Mouse (Mus musculus) induced T-regulatory cell, adult 2 months (primary cell): ENCODE measurements around the gene Sae1.
"Not testable (repeated sequence)": the region's sequence is repeated elsewhere in the genome, so short reads cannot be mapped to it uniquely, and the experiment has no call there.

Source experiments
- DNase-seq: peaks from one replicate; pipeline ENCODE4 v3.0.0-alpha.2; 2012; ENCODE audit warnings: low read depth

Gene Sae1

DNA sequence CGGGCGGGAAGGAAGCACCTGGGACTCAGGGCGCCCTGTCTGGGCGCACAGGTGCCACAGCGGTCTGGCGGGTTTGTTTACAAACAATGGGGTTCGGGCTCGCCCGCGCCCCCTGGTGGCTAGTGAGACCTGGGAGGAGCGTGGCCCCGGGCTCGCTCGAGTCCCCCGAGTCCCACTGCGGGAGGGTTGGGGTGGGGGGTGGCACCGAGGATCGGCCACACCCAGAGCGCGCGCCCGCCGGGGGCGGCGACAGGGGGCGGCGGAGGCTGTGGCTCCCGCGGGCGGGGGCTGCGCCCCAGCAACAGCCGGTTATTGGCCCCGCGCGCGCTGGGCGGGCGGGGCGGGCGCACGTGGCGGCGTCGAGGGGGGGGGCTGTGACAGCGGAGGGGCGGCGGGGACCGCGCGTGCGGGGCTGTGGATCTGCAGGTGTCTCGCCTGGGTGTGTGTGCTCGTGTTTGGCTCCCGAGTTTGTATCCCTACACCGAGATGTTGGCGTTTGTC, 77.5 kb downstream of the Sae1 start:
- peak; percentile 95 for DNase-seq

- DNase-seq: peak; percentile 94
Observed at GRCm38 (mm10) chr7:16309318-16310019, 78.1 kb downstream of the Sae1 start.

GRCm38 (mm10) chr7:16308555-16309317, 78.9 kb downstream of the Sae1 start:
- DNase-seq: peak; percentile 57

DNA sequence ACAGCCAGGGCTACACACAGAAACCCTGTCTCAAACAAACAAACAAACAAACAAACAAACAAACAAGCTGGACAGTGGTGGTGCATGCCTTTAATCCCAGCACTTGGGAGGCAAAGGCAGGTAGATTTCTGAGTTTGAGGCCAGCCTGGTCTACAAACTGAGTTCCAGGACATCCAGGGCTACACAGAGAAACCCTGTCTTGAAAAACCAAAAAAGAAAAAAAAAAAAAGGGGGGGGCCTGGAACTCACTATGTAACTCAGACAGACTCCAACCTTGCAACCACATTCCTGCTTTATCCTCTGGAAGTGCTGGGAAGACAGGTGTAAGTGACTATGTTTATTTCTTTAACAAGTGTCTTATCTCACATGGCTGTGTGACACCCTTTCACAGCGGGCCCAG, 79.5 kb downstream of the Sae1 start, which contains the start of gene Bbc3:
Gene Bbc3 (plus strand): TSS at position 301 of the 400 bp plus-strand sequence.
- not testable (repeated sequence) for DNase-seq

- not testable (repeated sequence) for DNase-seq
Observed at GRCm38 (mm10) chr7:16307141-16307540, 80.5 kb downstream of the Sae1 start.

DNA sequence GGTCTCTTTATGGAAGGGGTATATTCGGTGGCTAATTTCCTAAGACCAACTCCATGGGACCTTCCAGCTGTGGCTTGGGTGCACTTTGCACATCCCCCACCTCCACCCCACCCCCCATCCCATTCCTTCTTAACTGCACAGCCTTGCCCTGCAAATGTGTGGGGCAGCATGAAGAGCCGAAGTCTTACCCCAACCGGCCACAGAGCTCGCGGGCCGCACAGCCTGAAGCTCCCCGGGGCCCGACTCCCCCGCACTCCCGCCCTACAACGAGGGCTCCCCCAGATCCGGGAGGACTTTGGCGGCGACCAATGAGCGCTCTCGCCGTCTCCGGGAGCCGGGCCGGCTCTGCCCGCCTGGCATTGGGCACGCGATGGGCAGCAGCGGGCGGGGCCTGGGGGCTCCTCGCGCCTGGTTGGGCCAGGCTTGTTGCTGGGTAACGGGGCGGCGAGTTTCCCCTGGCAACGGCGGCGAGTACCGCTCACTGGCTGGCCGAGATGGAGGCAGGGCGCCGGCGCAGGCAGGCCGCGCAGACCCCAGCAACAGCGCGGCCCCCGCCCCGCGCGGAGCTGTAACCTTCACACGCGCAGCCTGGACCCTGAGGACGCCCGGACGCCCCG, 88.1 kb downstream of the Sae1 start:
- DNase-seq: peak; percentile 90

DNA sequence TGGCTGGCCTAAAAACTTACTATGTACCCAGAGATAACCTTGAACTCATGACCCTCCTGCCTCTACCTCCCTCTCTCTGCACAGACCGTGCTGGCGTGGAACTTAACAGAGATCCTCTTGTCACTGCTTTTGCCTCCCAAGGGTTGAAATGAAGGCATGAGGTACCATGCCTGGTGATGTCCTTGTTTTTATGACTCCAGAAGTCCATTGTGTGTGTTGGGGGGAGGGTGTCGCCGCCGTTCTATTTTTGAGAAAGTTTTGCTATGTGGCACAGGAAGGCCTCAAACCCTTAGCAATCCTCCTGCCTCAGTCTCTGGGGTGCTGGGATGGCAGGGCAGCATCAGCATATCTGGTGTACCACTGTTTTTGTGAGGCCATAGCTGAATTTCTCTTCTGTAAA, 88.7 kb downstream of the Sae1 start:
- peak; percentile 25 for DNase-seq

GRCm38 (mm10) chr7:16297616-16298015, 90.0 kb downstream of the Sae1 start:
- DNase-seq: peak; percentile 28

DNA sequence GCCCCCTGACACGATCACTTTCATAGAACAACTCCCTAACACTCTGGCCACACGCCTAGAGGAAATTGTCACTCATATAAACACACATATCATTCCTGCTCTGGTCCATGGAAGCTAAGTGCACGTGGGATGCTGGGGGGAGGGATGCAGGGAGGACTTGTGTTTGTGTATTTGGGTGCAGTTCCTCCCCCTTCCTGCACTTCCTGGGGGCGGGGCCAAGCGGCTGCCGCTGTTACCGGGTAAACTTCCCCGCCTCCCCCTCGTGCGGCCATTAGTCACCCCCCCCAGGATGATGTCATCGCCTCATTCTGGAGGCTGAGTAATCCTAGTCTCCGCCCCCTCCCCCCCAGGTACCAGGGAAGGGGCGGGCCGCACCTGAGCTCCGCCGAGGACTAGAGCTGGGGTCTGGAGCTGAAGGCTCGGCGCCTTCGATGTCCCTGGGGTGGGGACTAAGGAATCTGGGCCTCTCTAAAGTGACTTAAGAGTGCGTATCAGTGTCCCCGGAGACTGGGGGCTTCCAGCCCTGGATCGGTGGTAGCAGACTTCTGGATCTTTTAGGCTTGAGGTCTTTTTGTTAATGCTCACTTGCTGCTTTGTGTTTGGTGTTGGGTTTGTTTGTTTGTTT, 90.7 kb downstream of the Sae1 start:
- peak; percentile 98 for DNase-seq

- no peak for DNase-seq
Observed at GRCm38 (mm10) chr7:16296146-16296545, 91.5 kb downstream of the Sae1 start.

DNA sequence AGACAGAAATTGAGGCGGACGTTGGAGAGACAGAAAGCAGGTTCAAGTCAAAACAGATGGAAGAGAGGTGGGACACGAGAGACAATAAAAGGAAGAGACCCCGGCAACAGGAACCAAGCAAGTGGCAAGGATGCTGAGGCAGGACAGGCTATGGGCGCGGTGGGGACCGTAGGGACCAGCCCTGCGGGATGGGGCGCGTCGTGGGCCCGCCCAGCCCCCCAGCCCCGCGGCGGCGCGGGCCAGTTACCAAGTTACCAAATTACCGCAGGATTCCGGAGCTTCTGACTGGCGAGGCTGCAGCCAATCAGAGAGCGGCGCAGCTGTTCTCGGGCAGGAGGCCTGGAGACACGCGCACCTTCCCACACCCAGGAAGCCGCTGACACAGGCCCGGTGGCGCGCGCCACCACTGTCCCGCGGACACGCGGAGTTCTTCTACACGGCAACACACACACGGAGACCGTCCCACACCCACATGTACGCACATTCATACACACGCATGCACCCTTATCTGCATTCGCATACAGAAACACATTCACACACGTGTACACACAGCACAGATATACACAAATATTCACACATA, 92.2 kb downstream of the Sae1 start:
- DNase-seq: peak; percentile 93

GRCm38 (mm10) chr7:16294837-16295236, 92.8 kb downstream of the Sae1 start:
- DNase-seq: peak; percentile 97

DNA sequence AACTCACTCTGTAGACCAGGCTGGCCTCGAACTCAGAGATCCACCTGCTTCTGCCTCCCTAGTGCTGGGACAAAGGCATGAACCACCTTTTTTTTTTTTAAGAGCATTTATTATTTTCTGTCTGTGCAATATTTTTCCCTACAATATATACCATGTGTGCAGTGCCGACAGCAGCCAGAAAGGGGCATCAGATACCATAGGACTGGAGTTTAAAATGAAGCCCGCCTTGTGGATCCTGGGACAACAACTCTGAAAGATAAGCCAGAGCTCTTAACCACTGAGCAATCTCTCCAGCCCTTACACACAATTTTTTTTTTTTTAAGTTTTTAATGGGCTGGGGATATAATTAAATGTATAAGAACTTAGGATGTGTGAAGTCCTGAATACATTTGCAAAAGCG, 93.3 kb downstream of the Sae1 start:
- peak; percentile 79 for DNase-seq

GRCm38 (mm10) chr7:16287791-16288190, 99.8 kb downstream of the Sae1 start:
- DNase-seq: no peak

DNA sequence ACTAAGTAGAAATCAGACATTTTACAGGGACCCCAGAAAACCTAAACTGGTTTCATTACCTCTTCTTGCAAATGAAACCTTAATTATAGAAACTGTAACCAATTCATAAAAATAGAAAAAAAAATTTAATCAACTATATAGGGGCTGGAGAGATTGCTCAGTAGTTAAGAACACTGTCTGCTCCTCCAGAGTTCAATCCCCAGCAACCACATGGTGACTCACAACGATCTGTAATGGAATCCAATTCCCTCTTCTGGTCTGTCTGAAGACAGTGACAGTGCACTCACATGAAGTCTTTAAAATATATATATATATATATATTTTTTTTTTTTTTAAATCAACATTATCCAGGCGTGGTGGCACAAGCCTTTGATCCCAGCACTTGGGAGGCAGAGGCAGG, 100.6 kb downstream of the Sae1 start:
- DNase-seq: no peak

DNA sequence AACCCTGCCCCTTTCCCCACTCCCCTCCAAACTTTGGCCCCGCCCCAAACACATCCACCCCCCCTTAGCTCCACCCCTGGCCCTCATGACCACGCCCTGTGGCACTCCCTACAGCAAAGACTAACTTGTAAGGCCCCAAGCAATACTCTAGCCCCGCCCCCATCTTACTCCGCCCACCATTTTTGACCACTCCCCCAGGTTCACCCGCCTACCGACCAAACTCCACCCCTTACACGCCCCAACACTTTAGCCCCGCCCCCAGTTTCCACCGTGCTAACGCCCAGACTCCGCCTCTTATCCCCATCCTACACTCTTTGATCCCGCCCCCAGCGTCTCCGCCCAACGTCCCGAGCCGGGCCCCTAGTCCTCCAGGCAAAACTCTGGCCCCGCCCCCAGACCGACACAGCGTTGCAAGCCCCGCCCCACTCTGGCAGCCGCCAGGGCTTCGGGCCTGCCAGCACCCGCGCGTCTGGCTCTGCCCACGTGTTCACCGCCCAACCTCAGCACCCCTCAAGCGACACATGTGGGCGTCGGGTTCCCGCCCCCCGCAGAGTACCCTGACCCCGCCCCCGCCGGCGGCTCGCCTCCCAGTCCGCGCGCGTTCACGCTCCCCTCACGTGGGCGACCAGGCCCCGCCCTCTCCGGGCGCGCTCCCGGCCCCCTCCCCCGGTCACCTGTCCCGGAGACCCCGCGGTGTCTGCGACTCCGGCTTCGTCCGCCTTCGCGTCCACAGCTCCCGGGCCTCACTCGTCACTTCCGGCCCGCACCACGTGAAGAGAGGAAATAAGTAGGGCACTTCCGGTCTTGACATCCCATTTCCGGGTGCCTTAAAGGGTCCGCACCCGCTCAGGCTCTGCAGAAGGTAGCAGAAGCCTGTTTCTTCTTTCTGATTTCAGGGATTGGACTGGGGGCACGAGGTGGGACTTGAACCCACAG, 101.3 kb downstream of the Sae1 start, which contains the start of gene Ccdc9:
Gene Ccdc9 (minus strand): TSS at position 770 of the 936 bp plus-strand sequence.
- peak; percentile 100 for DNase-seq

GRCm38 (mm10) chr7:16285450-16286025, 102.1 kb downstream of the Sae1 start:
- DNase-seq: peak; percentile 86

GRCm38 (mm10) chr7:16284904-16285303, 102.7 kb downstream of the Sae1 start:
- DNase-seq: no peak

DNA sequence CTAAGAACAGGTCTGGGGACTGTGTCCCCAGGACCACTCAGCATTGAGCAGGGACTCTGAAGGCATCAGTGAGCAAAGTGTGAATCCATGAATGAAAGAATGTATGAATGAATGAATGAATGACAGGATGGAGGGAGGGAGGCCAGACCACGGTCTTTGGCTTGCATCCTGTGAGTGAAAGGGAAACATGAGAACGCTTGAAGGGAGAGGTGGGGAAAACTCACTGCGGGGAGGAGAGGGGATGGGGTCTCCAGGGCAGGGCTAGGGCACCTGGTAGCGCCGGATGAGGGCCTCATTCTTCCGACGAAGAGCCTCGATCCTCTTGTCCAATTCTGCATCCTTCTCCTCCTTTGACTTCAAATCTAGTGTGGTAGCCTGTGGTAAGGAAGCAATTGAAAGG, 103.6 kb downstream of the Sae1 start:
- DNase-seq: no peak

- no peak for DNase-seq
Observed at GRCm38 (mm10) chr7:16282334-16282733, 105.3 kb downstream of the Sae1 start.
